Mouse (Mus musculus) ovary, adult 18-20 months (tissue): ENCODE measurements around the gene Ttc21a.
"Not testable (repeated sequence)": the region's sequence is repeated elsewhere in the genome, so short reads cannot be mapped to it uniquely, and the experiment has no call there.

Experiments
- DNase-seq: peaks from one replicate; pipeline ENCODE4 v3.0.0; 2022; ENCODE audit warnings: low spot score, mixed read lengths

The Ttc21a gene

GRCm38 (mm10) chr9:119999636-120000035 is 62.2 kb downstream of the Ttc21a start:
- no peak for DNase-seq

GRCm38 (mm10) chr9:120000761-120001160 is 63.4 kb downstream of the Ttc21a start:
- DNase-seq, result no peak

GRCm38 (mm10) chr9:120001945-120002725 is 64.7 kb downstream of the Ttc21a start:
- peak; percentile 86 for DNase-seq

GRCm38 (mm10) chr9:120002893-120003292 is 65.5 kb downstream of the Ttc21a start:
- no peak for DNase-seq

- DNase-seq, result no peak
Observed at GRCm38 (mm10) chr9:120005936-120006335, 68.5 kb downstream of the Ttc21a start.

- DNase-seq, result no peak
Observed at GRCm38 (mm10) chr9:120007833-120008232, 70.4 kb downstream of the Ttc21a start.

GRCm38 (mm10) chr9:120009226-120009841 is 71.9 kb downstream of the Ttc21a start:
- DNase-seq, result no peak

GRCm38 (mm10) chr9:120009871-120010270 is 72.5 kb downstream of the Ttc21a start:
- DNase-seq, result no peak

- peak; percentile 95 for DNase-seq
Observed at GRCm38 (mm10) chr9:120010781-120011511, 73.5 kb downstream of the Ttc21a start.

- DNase-seq, result peak; percentile 71
Observed at GRCm38 (mm10) chr9:120011533-120011932, 74.1 kb downstream of the Ttc21a start.

- not testable (repeated sequence) for DNase-seq
Observed at GRCm38 (mm10) chr9:120012161-120012560, 74.8 kb downstream of the Ttc21a start.

GRCm38 (mm10) chr9:120012781-120013180 is 75.4 kb downstream of the Ttc21a start:
- DNase-seq, result no peak

GRCm38 (mm10) chr9:120013251-120013820 is 75.9 kb downstream of the Ttc21a start:
- DNase-seq, result no peak

GRCm38 (mm10) chr9:120014828-120015227 is 77.4 kb downstream of the Ttc21a start:
- no peak for DNase-seq

GRCm38 (mm10) chr9:120016956-120017355 is 79.5 kb downstream of the Ttc21a start:
- DNase-seq, result no peak
